In the genomic region with DNA sequence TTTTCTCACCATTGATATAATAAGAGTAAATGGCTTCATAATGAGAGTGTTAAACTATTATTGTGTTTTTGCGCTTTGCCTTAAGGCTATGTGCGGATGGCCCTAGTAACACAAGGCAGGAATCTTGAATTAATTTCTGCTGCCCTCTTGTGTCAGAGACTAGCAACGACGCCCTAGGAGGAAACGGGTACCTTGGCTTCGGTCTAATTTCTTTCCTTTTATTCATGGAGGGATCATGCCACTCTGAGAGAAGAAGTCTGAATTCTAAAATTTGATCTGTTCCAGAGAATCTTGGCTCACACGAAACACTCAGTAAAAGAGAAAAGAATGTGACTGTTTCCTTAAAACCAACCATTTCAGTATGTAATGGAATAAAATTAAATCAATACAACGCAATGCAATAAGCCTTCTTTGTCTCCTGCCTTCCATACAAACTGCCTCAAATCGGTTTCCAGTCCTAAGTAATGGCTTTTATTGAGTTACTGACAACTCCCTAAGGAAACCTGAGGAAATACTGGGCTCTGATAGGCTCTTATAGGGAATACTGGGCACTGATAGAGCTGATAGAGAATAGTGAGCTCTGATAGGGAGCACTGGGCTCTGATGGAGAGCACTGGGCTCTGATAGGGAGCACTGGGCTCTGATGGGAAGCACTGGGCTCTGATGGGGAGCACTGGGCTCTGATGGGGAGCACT, we compare ENCODE assay signal across 9 mouse cellular contexts.
DNase-seq lines count a peak whose midpoint lies in the region; TF ChIP-seq lines count a peak whose summit lies in the region.
"Had no signal": no experiment of that assay in that cellular context is flagged by ENCODE, and none has a peak within 500 bp of the region (broad histone marks: within the 10 kb centered on the region; RNA-seq: fewer than 3 reads in every experiment).

No protein-coding gene starts in this region.

- H3K4me1 ChIP-seq in embryonic facial prominence, embryonic 10.5 days = no peaks in the 10 kb centered on the region

- no peak overlapping the region for H3K27ac ChIP-seq in gastrocnemius, adult 2 months
- H3K27ac ChIP-seq in embryonic facial prominence, embryonic 10.5 days (replicated peaks) = no peak overlapping the region
- H3K27ac ChIP-seq: macrophage had no signal

- 25% methylated on average over 9 of the region's 9 CpGs for WGBS in embryonic facial prominence, embryonic 10.5 days

- H3K27me3 ChIP-seq in embryonic facial prominence, embryonic 10.5 days (replicated peaks; ENCODE audit: low read depth, poor library complexity, severe bottlenecking) = no peaks in the 10 kb centered on the region

- DNase-seq in gastrocnemius, adult 2 months = peak; percentile 27
- no peak for DNase-seq in gastrocnemius, postnatal 36 days
- peak; percentile 5 for DNase-seq in adrenal gland, adult 8-10 months
- DNase-seq in embryonic facial prominence, embryonic 10.5 days (ENCODE audit: low spot score) = peak; percentile 40
- peak; percentile 57 for DNase-seq in heart, postnatal 4 days
- peak; percentile 72 for DNase-seq in layer of hippocampus, adult 11-12 months (ENCODE audit: low spot score)
- DNase-seq in lung, postnatal 14 days = peak; percentile 37
- peak; percentile 81 to 82 for DNase-seq in right cerebral cortex, adult 2 months (ENCODE audit: low spot score in 2 of 2)

- intact Hi-C loops in gastrocnemius, adult 2 months (cut with DNase I) = loop anchor here (5.0 kb wide), 1 partner anchor 273 kb away; no protein-coding TSS in a partner anchor
- intact Hi-C loops in gastrocnemius, postnatal 36 days (cut with DNase I) = loop anchor here (2.0 kb wide), 1 partner anchor 275 kb away; no protein-coding TSS in a partner anchor

- H3K4me3 ChIP-seq in gastrocnemius, adult 2 months = no peak overlapping the region
- no peak overlapping the region for H3K4me3 ChIP-seq in embryonic facial prominence, embryonic 10.5 days

- TF ChIP-seq CTCF in gastrocnemius, adult 2 months (IDR thresholded peaks at IDR 0.05) = peak; percentile 79

- no peaks in the 10 kb centered on the region for H3K9me3 ChIP-seq in embryonic facial prominence, embryonic 10.5 days

- no peaks in the 10 kb centered on the region for H3K36me3 ChIP-seq in embryonic facial prominence, embryonic 10.5 days (replicated peaks)

Comparison
In these comparisons a context has a peak if more than half of its experiments do, and no peak if none do; other contexts are left out.
1. DNase-seq: peak in gastrocnemius, adult 2 months (single experiment), adrenal gland, adult 8-10 months (single experiment), embryonic facial prominence, embryonic 10.5 days (single experiment), heart, postnatal 4 days (single experiment), layer of hippocampus, adult 11-12 months (single experiment), lung, postnatal 14 days (single experiment) and right cerebral cortex, adult 2 months (2 of 2); none in gastrocnemius, postnatal 36 days (0 of 2).